Mouse (Mus musculus) B cell, adult 62 days (primary cell): Measurements from ENCODE around the gene R3hdm1. TPM values are rescaled to one million over a fixed set of nuclear protein-coding genes. Genes with fewer than 3 reads are reported as not detected.

Experiments
- total RNA-seq: library from RNA; stranded (reverse); gene quantifications from 4 replicates; pipeline ENCODE4 v1.2.4, GENCODE M21; 2023

The R3hdm1 gene
- total RNA-seq: 125 to 142 TPM (median 135 TPM) in 4 replicates

DNA sequence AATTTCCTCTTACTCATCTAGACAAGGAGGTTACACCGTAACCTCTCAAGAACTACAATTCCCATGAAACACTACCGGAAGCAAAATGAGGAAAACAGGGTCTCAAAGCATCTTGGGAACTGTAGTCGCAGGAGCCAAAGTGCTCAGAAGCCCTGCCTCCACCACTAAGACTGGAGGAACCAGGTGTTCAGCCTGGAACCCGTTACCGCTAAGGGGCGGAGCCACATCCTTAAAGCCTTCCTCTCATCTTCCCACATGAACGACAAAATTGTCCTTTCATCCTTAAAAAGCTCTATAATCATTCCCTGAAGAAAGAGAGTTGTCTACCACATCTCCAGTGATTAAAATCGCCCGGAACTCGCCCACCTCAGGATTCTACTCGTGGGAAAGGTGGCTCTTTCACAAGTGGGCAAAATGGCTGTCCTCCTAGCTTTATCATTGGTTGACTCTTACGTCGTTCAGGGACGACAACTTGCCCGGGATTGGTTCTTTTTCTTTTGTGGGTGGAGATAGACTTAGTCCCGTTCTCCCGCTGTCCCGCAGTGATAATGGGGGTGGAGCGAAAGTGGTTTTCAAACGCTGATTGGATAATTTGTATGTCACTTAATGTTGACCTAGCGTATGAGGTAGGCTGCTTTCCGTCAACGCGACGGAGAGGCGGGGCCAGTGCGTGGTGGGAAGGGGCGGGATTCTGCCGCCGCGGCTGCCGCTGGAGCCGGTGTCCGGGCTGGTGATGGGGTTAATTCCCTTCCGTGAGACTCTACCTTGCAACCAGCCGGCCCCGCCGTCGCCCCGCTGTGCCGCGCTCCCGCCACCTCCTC, at the start of gene R3hdm1, which contains the start of gene Zranb3:
Gene R3hdm1 (plus strand): TSS at position 661 of the 821 bp plus-strand sequence.
Gene Zranb3 (minus strand): TSS at position 407 of the 821 bp plus-strand sequence.

DNA sequence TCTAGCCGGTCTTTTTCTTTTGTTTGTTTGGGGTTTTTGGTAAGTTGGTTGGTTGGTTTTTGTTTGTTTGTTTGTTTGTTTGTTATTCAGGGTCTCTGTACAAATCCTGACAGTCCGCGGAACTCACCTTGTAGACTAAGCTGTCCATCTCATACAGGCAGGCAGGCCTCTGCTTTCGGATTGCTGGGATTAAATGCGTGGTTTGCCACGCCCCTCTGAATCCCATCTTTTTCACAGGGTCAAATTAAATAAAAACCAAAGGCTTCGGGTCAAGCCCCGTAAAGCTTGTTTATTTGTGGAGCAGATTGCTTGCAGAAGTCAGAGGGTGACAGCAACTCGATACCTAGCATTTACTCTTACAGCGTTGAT, 140.5 kb downstream of the R3hdm1 start, which contains the start of gene Ubxn4:
Gene Ubxn4 (plus strand): TSS at position 338 of the 369 bp plus-strand sequence.

Other genes with a start within 250 kb of the R3hdm1 start
- 7.7 to 8.9 TPM (median 8.2 TPM) in 4 replicates for gene Map3k19, start 248.3 kb upstream of the R3hdm1 start, total RNA-seq
- gene Rab3gap1, start 234.5 kb upstream of the R3hdm1 start, total RNA-seq: 61.0 to 65.7 TPM (median 64.0 TPM) in 4 replicates
- 8.9 to 10.5 TPM (median 9.9 TPM) in 4 replicates for gene Zranb3, start 254 bp upstream of the R3hdm1 start, total RNA-seq
- gene Ubxn4, start 140.7 kb downstream of the R3hdm1 start, total RNA-seq: 78.7 to 81.8 TPM (median 80.8 TPM) in 4 replicates
- gene Lct, start 225.0 kb downstream of the R3hdm1 start, total RNA-seq: 0.09 to 0.46 TPM (median 0.32 TPM) in 4 replicates